Mouse (Mus musculus) cerebellum, postnatal 36 days (tissue): ENCODE results near the gene Cbx2.

Experiments used
- DNase-seq, 2 experiments: peaks; one replicate each; pipeline ENCODE4 v3.0.0; 2021 to 2022; ENCODE audit warnings: mixed read lengths in 2 of 2

The Cbx2 gene

DNA sequence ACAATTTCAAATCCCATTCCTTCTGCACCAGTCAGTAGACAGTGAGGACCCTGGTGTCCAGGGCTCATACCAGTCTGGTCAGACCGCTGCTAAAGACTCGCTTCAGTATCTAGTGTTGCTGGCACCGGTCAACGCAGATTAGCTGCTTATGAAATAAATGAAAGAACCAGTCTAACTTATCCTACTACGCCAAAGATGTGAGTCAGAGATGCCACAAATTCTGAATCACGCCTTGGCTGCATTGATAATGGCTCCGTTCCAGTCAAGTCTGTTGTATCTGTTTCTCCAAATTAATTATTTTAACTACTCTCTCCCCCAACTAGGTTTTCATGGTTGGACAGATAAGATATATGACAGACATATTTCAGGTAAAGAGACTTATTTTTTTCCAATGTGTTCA lies 1.6 kb upstream of the Cbx2 start:
- no peak for DNase-seq

- no peak for DNase-seq
Measured at GRCm38 (mm10) chr11:119022068-119022894, 481 bp upstream of the Cbx2 start.

DNA sequence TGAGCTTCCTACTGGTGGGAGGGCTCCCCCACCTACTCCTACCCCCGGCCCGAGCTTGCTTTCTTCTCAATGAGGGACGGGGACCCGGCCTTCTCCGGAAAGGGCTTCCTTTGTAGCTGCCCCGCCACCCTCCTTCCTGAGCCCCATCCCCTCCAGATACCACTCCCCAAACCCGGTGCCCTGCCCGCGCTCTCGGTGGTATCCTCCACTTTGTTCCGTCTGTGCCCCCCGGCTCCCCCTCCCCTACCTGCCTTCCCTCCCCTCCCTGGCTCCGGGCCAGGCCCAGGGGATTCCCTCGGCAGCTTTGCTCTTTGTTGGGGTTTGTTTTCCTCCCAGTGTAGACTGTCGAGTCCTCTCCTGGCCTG lies 836 bp downstream of the Cbx2 start:
- DNase-seq: no peak

DNA sequence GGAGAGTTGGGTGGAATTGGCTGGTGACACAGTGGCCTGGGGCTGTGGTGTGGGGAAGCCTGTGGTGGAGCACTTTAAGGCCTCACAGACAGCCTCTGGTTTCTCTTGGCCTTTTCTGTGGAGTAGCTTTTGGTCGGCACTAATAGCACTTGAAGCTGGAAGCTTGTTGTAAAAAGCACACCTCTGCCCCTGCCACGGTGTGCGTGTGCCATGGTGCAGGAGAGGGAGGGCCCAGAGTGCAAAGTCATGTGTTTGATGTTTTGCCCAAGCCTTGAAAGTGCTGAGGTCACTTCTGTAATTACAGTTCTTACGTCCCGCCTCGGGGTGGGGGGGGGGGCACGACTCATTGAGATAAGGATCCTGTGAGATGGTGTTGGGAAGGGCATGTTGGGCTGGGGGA lies 1.5 kb downstream of the Cbx2 start:
- DNase-seq: no peak

DNA sequence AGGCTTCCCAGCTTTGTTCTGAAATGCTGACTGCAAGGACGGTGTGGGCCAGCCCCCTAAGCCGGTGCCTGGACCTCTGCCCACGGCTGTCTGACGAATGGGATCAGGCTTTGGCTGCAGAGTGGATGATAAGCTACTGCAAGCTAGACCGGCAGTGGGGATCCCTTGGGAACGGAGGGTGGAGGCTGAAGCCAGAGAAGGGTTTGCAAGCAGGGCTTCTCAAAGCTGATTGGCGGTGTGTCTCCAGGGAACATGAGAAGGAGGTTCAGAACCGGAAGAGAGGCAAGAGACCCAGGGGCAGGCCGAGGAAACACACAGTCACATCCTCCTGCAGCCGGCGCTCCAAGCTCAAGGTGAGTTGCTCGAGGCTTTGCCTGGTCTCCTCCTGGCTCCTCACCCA lies 3.4 kb downstream of the Cbx2 start:
- DNase-seq: no peak

GRCm38 (mm10) chr11:119033874-119034558 lies 11.3 kb downstream of the Cbx2 start:
- peak; percentile 79 to 83 for DNase-seq

DNA sequence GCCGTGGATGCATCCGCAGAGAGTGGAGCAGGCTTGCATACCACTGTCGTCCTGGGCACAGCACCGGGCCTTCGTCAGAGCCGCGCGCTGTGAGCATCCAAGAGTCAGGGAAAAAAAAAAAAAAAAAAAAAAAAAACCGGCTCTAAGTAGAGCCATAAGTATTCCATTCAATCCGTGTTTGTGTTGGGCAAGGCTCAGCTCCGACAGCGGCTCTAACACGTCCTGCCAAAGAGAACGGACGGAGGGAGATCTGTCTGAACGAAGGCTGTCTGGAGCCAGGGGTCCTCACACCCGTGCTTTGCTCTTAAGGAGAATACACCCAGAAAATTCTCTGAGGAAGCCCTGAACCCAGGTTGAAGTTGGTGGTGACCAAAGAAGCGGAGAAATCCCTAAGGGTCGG lies 11.9 kb downstream of the Cbx2 start:
- no peak for DNase-seq

DNA sequence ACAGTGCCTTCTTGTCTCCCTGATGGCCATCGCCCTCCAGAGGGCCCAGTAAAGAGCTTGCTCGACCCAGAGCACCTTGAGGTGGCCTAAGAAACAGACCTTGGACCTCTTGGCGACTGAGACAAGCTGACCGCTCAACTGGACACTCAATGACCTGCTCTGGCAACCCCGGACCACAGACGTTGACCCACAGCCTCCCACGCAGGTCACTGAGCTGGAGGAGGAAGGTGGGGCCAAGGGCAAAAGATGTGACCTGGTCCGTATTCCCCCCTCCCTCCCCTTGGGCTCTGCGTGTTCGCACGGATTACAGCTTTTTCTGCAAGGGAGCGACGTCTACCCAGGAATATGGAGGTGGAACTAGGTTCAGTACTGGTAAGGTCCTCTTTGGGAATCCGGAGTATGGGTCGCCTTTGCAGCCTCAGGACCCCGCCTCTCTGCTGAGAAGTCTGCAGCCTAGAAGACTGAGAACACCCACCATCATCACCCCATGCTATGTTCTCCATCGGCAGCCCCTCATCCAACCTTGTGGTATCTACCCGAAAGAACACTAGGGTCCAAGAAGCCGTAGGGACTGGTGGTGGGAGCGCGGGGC lies 12.4 kb downstream of the Cbx2 start:
- DNase-seq: no peak

GRCm38 (mm10) chr11:119035686-119036165 lies 13.0 kb downstream of the Cbx2 start:
- no peak for DNase-seq

DNA sequence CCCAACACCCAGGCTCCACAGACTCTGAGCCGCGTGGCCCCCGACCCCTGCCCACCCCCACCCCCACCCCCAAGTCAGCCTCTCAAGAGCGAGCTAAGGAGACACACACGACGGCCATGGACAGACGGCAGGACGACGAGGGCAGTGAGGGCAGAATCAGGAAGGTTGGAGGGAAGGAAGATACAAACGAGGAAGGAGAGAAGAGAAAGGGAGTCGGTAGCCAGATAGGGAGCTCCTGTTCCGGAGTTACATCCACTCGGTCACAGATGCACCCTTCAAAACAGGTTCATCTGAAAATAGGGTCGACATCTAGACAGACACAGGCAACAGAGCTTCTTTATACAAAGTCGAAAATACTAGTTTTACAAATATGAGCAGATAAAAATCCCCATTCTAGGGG lies 13.7 kb downstream of the Cbx2 start:
- no peak for DNase-seq

- DNase-seq: peak; percentile 51 to 53
Measured at GRCm38 (mm10) chr11:119036934-119037779, 14.4 kb downstream of the Cbx2 start.

DNA sequence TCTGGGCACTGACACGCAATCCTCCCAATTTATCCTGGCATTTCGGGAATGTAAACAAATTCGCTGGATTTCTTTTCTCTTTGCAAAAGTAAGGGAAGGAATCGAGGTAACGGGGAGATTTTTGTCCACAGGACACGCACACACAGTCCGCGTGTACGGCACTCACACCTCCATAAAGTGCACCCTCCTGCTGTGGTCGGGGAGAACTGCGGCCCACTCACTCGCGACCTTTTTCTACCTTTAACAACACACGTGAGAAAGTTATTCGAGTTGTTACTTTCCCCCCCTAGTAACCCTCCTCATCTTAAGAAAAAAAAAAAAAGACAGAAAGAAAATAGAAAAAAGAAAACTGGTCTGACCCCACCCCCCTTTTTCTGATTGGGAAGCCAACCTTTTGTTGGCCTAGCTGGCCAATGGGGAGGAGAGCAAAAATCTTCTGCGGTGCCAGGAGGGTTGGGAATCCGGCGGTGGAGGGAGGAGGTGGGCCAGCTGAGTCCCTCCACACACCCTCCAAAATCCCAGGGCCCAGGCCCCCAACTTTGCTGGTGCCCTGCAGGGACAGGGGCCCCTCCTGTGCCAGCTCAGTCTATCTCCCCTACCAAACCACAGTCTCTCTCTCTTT lies 15.1 kb downstream of the Cbx2 start:
- DNase-seq: no peak

DNA sequence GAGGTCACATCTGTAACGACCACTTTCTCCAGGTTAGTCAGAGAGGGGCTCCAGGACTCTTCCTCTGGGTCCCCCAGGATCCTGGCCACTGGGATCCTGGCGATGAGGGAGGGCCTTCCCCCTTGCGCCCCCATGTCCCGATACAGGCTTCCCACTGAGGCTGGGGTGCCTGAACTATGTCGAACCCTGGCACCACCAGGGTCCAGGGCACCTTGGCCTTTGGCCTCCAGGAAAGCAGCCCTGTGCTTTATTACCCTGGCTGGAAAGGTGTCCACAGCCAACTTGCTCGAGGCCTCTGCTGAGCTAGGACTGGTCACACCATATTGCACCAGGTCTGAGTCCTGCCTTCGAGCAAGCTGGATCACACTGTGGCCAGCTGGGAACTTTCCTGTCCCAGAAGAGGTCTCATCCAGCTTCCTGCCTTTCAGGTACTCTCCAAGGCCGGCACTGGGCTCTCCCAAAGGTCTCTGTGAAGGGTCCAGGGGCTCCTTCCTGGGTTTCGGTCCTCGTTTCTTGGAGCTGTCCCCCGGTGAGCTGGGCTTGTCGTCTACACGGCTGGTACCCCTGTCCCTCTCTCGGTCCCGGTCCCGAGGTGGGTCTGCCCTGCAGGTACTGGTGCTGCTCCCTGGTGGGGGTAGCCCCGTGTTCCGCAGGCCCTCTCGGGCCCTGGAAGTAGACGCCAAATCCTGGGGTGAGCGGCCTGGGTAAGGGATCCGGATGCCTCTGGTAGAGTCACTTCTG lies 16.2 kb downstream of the Cbx2 start:
- DNase-seq: no peak

GRCm38 (mm10) chr11:119039732-119040512 lies 17.2 kb downstream of the Cbx2 start:
- DNase-seq: no peak

- DNase-seq: peak; percentile 99 to 100
Measured at GRCm38 (mm10) chr11:119040600-119041324, 18.0 kb downstream of the Cbx2 start, which contains the start of gene Cbx8. Gene Cbx8 (minus strand): TSS chr11:119040969.

GRCm38 (mm10) chr11:119041325-119041716 lies 18.6 kb downstream of the Cbx2 start:
- DNase-seq: no peak

DNA sequence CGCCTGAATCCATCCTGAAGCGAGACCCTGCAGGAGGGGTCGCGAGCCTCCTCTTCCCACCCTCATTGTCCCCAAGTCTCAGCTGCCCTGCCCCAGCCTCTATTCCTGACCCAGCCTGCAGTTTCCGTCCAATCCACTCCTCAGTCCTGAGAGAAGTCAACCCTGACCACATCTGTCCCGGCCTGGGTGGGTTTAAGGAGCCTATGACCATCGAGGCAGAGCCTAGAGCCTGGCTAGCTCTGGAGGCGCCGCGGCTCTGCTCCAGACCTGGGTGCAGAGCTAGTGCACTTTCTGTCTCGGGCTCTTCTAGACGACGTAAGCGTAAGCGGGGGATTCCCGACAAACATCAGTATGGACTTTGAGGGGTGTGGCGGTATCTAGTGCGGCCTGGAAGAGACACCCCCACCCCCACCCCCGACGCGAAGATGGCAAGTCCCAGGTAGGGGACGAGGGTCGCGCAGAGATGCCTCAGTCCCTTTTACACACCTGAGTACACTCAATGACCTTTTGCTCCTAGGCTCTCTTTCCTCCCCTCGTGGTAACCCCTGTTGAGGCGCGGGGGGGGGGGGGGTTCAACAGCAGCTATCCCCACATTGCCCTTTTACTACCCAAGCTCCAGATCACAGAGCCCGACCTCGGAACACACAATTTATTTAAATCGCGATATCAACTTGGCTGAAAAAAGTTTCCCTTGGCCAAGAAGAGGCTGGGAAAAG lies 19.1 kb downstream of the Cbx2 start:
- no peak for DNase-seq

DNA sequence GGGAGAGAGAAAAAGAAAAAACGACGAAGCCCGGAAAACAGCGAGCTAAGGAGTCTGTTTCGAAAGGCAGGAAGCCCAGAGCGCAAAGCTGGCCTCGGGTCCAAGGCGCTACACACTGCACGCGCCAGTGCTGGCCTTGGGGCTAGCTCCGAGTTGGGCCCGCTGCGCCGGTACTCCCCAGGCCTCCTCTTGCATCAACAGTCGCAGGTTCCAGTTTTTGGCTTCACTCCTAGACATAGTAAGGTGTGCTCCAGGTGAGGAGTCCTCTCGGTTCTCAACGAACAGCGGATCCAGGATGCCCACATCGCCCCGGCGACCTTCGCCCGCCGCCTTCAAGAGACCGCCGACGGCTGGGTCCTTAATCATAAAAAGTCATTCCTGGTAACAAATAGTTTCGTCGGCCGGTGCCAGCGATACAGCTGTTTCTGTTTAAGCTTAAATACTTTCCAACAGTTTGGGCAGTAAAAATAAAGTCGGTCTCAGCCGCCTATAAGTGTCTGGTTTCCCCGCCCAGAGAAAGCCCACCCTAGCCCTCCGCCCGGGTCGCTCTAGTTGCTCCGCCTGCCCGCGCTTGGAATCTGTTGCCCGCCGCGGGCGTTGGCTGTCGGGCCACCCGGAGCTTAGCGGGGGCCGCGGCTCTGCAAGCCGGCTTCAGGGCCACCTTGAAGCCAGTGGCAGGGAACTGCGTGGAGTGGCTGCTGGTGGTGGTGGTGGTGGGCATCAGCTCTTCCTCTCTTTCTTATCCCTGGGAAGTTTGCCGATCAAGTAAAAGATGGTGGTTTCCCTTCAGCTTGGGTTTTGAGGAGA lies 19.9 kb downstream of the Cbx2 start:
- DNase-seq: no peak

DNA sequence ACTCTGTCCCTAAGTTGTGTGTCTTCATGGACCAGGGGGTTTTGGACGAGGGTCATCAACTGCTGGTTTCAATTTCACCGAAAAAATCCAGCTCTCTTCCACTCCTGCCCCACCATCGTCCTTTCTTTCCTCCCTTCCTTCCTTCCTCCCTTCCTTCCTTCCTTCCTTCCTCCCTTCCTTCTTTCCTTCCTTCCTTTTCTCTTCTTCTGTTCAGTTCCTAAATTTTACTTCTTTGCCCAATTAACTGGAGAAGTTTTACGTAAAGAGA lies 20.4 kb downstream of the Cbx2 start:
- DNase-seq: no peak
